Mouse (Mus musculus) ES-Bruce4 (cell line): ENCODE results near the gene Tyrobp. TPM values are rescaled to one million over a fixed set of nuclear protein-coding genes. Genes with fewer than 3 reads are reported as not detected.

Source experiments
- H3K27ac ChIP-seq: 2 replicates; pipeline ENCODE4 v1.5.1; 2012; ENCODE audit warnings: low read length, inconsistent platforms; ENCODE audit not compliant: insufficient read depth
- H3K27me3 ChIP-seq: 2 replicates; pipeline ENCODE4 v1.6.1; 2012; ENCODE audit warnings: mild to moderate bottlenecking, low read length, inconsistent platforms; ENCODE audit not compliant: control insufficient read depth, poor library complexity, insufficient read depth, severe bottlenecking
- H3K36me3 ChIP-seq: 2 replicates; pipeline ENCODE4 v1.6.1; 2012; ENCODE audit warnings: inconsistent platforms, mild to moderate bottlenecking, low read length, moderate library complexity; ENCODE audit not compliant: control insufficient read depth, poor library complexity, insufficient read depth, severe bottlenecking
- H3K4me1 ChIP-seq: one replicate; pipeline ENCODE4 v1.8.1; 2011; ENCODE audit warnings: low read length; ENCODE audit not compliant: control insufficient read depth, insufficient read depth
- H3K4me3 ChIP-seq: 2 replicates; pipeline ENCODE4 v1.5.1; 2011; ENCODE audit warnings: low read depth, mild to moderate bottlenecking, low read length
- H3K9ac ChIP-seq: 2 replicates; pipeline ENCODE4 v1.6.1; 2012; ENCODE audit warnings: low read depth, mild to moderate bottlenecking, inconsistent platforms; ENCODE audit not compliant: poor library complexity, severe bottlenecking
- H3K9me3 ChIP-seq: replicated peaks from 2 replicates; pipeline ENCODE4 v1.6.1; 2012; ENCODE audit warnings: mild to moderate bottlenecking, low read length, inconsistent platforms; ENCODE audit not compliant: control insufficient read depth, poor library complexity, insufficient read depth, severe bottlenecking
- CTCF ChIP-seq: IDR thresholded peaks from one replicate; pipeline ENCODE4 v1.8.1; 2011; ENCODE audit warnings: low read depth, low read length
- EP300 ChIP-seq: IDR thresholded peaks from 2 replicates; pipeline ENCODE4 v1.6.1; 2011; ENCODE audit warnings: low read depth, low read length; ENCODE audit not compliant: insufficient read depth
- POLR2A ChIP-seq: IDR thresholded peaks from one replicate; pipeline ENCODE4 v1.8.1; 2011; ENCODE audit warnings: low read length; ENCODE audit not compliant: insufficient read depth
- polyA plus RNA-seq: library from polyadenylated mRNA; stranded (reverse); fragments of >200 nt; gene quantifications from 2 replicates; pipeline ENCODE4 v1.2.4, GENCODE M21; 2011; ENCODE audit warnings: low read depth; ENCODE audit not compliant: missing spikeins, insufficient read depth, insufficient read length

The Tyrobp gene
- not detected in 2 replicates for polyA plus RNA-seq

GRCm38 (mm10) chr7:30413596-30413995, at the start of gene Tyrobp:
Tyrobp (plus strand) TSS chr7:30413760.
- Histone ChIP-seq H3K4me3 (no peak within 1 kb of the TSS), H3K9ac (no peak within 1 kb of the TSS), H3K9me3 (no peaks in the 10 kb centered on the region), H3K36me3 (no peaks in the 10 kb centered on the region), H3K27ac (no peak within 1 kb of the TSS), H3K27me3 (no peaks in the 10 kb centered on the region), H3K4me1 (no peaks in the 10 kb centered on the region)
- TF ChIP-seq CTCF (no peak), EP300 (no peak), POLR2A (no peak)

GRCm38 (mm10) chr7:30367466-30367865, 46.1 kb upstream of the Tyrobp start:
- Histone ChIP-seq H3K9ac (no peak overlapping the region), H3K27ac (no peak overlapping the region)

GRCm38 (mm10) chr7:30373501-30373962, 40.0 kb upstream of the Tyrobp start:
- H3K9ac ChIP-seq = no peak overlapping the region
- no peaks in the 10 kb centered on the region for H3K36me3 ChIP-seq
- no peak overlapping the region for H3K27ac ChIP-seq
- H3K9me3 ChIP-seq = no peaks in the 10 kb centered on the region
- TF ChIP-seq POLR2A = peak; percentile 59
- TF ChIP-seq EP300 = 0 out of 2 replicates have a peak, but pooled peaks have one; percentile 51
- TF ChIP-seq CTCF = peak; percentile 89
- H3K4me3 ChIP-seq = peak overlapping the region; percentile 57
- no peaks in the 10 kb centered on the region for H3K4me1 ChIP-seq
- no peaks in the 10 kb centered on the region for H3K27me3 ChIP-seq

More at GRCm38 (mm10) chr7:30367466-30367865, 46.1 kb upstream of the Tyrobp start:
- Histone ChIP-seq H3K27me3 (no peaks in the 10 kb centered on the region), H3K4me1 (peaks cover 2% of the 10 kb centered on the region), H3K4me3 (no peak overlapping the region), H3K36me3 (no peaks in the 10 kb centered on the region), H3K9me3 (no peaks in the 10 kb centered on the region)
- TF ChIP-seq EP300 (no peak), CTCF (no peak), POLR2A (no peak)

DNA sequence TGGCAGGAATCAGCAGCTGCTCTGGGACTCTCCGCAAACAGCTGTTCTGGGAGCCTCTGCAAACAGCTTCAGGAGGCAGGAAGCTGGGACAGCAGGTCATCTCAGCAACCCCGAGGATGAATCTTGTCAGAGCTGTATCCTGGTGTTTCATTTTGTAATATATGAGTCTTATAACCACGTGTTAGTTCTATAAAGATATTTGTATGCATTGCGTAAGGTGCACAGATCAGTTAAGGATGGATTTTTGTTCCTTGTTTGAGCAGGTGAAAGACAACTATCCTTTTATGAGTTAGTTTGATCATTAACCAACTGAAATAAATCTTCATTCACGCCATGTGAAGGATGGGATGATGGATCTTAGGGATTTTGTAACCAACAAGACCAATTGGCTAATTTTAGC, 33.5 kb upstream of the Tyrobp start:
- Histone ChIP-seq H3K27ac (no peak overlapping the region), H3K9ac (no peak overlapping the region), H3K27me3 (no peaks in the 10 kb centered on the region), H3K9me3 (no peaks in the 10 kb centered on the region), H3K4me3 (no peak overlapping the region), H3K4me1 (no peaks in the 10 kb centered on the region), H3K36me3 (no peaks in the 10 kb centered on the region)
- TF ChIP-seq POLR2A = no peak
- no peak for TF ChIP-seq EP300
- TF ChIP-seq CTCF = no peak

- Histone ChIP-seq H3K4me3 (no peak overlapping the region), H3K36me3 (no peaks in the 10 kb centered on the region), H3K27me3 (no peaks in the 10 kb centered on the region), H3K9ac (no peak overlapping the region), H3K4me1 (no peaks in the 10 kb centered on the region), H3K9me3 (no peaks in the 10 kb centered on the region), H3K27ac (no peak overlapping the region)
- TF ChIP-seq EP300 = no peak
Observed at GRCm38 (mm10) chr7:30384106-30384505, 29.5 kb upstream of the Tyrobp start.

DNA sequence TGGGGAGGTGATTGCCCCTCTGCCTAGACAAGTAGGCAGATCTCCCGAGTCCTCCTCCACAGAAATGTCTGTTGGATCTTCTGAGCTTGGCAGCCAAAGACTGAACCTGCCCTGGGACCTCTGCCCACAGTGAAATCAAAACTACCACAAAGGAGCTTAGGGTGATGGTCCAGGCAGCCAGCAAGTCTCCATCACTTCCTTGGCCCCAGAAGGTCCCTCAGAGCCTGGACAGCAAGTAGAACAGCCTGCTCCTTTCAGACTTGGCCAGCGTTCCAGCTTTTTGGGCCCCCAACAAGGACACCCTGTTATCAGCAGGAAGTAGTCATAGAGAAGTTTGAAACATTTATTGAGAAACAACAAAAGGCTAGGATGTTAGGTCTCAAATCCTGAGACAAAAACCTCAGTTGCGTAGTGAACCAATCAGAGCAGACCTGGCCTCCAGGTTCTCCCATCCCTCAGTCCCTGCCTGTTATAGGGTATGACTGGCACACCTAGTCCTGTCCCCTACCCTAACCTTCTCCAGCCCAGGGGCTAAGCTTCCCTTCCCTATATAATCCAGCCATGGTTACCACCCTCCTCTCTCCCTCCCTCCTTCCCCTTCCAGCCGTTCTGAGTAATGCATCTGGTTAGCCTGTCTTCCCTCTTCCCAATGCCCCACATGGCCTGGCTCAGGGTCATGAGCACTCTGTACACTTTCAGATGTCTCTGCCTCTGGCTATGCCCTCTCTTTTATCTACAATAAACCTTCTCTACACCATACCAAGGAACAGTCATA, 20.6 kb upstream of the Tyrobp start:
- no peak overlapping the region for H3K9ac ChIP-seq

More for the DNA sequence above, 20.6 kb upstream of the Tyrobp start:
- Histone ChIP-seq H3K4me1 (no peaks in the 10 kb centered on the region), H3K36me3 (no peaks in the 10 kb centered on the region), H3K27ac (no peak overlapping the region), H3K27me3 (no peaks in the 10 kb centered on the region), H3K4me3 (no peak overlapping the region), H3K9me3 (no peaks in the 10 kb centered on the region)
- no peak for TF ChIP-seq POLR2A
- TF ChIP-seq CTCF = no peak
- no peak for TF ChIP-seq EP300
